Mouse (Mus musculus): ENCODE measurements at regions not wholly inside any gene's neighbourhood (a gene's known extent, or its start where the extent isn't known, plus 50 kb on each side); places are given as distances from the start of the nearest gene placed in this dataset.

DNA sequence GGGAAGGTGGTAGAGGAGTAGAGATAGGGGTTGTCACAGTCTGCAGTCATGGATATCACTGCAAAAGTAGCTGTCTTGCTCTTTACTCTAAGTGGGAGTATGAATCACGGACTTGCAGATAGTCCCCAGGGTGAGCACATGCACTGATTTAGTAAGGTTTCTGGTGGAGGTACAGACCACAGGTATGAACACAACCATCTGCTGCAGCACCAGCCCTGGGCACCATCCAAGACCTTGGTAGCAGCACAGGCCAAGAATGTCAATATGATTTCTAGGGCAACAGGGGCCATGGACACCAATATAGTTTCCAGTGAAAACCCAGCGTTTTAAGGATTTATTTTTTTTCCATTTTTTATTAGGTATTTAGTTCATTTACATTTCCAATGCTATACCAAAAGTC lies 913.7 kb upstream of the Kirrel3 start:
- TF ChIP-seq CTCF (IDR thresholded peaks at IDR 0.05) (no peak), POLR2A (IDR thresholded peaks at IDR 0.05; ENCODE audit: insufficient read depth, low read depth, low read length) (no peak)

All from heart, adult 2 months (tissue).